Mouse (Mus musculus): ENCODE measurements around the gene Slc25a27.

DNA sequence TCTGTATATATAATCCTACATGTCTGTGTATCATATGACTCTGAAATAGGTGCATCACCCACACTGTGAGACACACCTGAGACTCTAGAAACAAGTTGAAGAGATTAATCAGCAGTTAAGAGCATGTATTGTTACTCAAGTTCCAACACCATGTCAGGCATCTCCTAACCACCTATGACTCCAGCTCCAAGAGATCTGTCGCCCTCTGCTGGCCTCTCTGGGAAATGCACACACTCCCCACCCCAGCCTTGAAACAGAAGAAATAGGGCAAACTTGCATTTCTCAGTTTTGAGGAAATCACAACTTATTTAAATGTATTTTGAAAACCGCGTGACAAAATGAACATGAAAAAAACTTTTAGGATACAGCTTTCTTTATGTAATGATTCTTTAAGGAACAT, 60.3 kb downstream of the Slc25a27 start:
- TF ChIP-seq SIN3A (IDR thresholded peaks at IDR 0.05; ENCODE audit: low read length) (no peak), JUND (conservative IDR thresholded peaks at IDR 0.05; ENCODE audit: low read depth, low read length) (no peak), POLR2A (IDR thresholded peaks at IDR 0.05; ENCODE audit: low read depth, low read length) (no peak), MEF2A (IDR thresholded peaks at IDR 0.05; ENCODE audit: borderline replicate concordance, low read depth, low read length) (no peak), MAX (IDR thresholded peaks at IDR 0.05; ENCODE audit: low read length) (no peak)
